Mouse (Mus musculus): ENCODE measurements around the gene Cryzl2.

Cryzl2 gene

DNA sequence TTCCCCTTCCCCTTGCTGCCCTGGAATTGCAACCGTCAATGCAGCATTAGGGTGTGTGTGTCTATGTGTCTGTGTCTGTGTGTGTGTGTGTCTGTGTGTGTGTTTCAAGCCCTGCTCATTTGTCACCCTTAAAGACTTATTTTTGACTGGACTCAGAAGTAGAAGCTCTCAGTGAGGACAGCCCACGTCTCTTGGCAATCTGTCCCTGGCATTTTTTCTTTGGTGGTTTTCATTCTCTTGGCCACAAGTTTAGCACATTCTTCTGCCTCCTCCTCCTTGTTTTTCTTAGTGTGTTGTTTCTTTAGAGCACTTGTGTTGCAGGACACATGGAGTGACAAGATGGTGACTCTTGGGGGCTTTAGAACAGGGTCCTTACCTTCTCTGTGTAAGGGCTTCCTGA lies 17.9 kb downstream of the Cryzl2 start:
- no peak for DNase-seq (ENCODE audit: low spot score)

DNA sequence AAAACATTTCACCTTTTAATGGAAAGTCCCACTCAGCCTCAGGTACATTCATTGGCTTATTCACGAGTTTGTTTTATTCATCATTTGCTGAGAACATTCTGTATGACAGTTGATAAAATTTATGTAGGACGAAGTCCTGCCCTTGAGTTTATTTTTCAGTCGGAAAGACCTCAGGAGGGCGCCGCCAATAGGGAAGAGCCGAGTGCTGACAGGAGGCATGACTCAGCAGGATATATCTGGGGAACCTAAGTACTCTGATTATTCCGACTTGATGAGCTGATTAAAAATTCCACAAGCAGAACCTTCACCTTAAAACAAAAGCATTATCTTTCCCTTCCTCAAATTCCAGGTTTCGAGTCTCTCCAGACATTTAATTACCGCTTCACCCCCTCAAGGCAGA lies 21.7 kb downstream of the Cryzl2 start:
- DNase-seq (ENCODE audit: low spot score), result no peak

DNA sequence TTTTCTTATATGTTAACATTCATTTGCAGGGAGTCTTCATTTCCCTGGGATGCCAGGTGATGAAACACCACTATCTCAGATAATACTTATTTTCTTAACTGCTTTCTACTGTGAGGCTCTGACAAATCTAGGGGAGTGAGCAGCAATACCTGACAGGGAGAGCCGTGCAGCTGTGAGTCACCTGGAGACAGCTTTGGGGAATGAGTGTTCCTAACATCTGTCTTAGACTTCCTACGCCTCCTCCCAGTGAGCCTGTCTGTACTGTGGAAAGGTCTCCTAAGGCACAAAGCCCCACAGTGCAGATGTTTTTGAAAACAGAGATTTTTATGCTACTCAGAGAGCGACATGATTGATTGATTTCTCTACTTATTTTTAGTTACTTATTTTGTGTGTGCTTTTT lies 22.5 kb downstream of the Cryzl2 start:
- DNase-seq (ENCODE audit: low spot score), result no peak

DNA sequence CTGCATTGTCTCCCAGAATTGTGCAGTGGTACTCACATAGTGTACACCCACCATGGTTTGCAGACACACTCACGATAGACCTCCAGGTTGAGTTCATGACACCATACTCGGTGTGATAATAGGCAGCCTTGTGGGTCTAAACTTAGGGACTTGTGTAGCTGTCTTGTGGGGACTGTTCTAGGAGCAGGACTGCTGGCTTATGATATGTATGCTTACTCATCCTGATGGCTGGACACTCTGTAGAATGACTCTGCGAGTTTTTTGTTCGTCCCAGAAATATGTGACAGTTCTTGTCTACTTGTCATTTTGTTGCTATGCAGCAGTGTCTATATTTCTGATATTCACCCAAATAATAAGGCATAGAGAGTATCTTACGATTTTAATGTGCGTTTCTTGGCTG lies 23.3 kb downstream of the Cryzl2 start:
- DNase-seq (ENCODE audit: low spot score), result no peak

DNA sequence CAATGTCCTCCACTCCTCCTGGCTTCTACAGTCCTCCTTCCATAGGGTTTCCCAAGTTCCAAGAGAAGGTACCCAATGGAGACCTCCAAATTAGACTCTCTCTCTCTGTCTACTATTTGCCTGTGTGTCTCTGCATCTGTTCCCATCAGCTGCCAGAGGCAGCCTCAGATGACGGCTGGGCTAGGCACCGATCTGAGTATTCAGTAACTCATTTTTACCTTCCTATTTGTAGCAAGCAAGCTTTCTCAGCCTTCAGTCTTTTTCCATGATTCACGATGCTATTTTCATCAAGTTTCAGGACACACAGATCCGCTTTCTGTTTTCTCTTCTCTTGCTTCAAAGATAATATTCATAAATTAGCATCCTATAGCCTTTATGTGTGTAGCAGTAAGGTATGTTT lies 25.8 kb downstream of the Cryzl2 start:
- no peak for DNase-seq (ENCODE audit: low spot score)

DNA sequence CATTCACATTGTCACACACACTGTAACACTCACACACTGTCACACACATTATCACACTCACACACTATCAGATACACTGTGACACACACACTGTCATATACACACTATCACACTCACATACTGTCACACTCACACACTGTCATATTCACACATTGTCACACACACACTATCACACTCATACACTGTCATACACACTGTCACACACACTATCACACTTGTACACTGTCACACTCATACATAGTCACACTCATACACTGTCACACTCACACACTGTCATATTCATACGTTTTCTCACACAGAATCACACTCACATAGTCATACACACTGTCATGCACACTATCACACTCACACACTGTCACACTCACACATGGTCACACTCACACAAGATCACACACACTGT lies 42.3 kb downstream of the Cryzl2 start:
- no peak for DNase-seq (ENCODE audit: low spot score)

DNA sequence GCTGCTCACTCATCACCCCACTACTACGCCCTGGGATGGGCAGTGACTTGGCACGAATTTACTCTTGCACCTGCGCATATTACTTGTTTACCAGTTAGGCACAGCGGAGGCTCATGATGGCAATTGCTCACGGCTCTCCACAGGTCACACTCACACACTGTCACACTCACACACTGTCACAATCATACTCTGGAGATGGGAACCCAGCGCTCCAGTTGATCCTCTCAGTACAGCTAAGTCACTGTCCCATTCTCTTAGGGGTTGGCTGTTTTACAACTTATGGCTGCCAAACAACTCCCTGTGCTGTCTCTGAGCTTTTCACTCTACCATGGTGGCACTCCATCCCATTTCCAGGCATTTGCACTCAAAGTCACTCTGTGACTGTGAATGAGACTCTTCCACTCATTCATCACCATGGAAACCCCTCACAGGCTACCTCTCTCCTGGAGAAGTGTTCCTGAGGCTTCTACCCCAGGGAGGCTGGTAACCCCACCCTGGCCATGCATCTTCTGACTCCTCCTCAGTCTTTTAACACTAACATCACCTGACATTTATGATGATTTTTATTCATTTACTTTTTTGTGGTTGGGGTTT lies 43.1 kb downstream of the Cryzl2 start:
- no peak for DNase-seq (ENCODE audit: low spot score)

DNA sequence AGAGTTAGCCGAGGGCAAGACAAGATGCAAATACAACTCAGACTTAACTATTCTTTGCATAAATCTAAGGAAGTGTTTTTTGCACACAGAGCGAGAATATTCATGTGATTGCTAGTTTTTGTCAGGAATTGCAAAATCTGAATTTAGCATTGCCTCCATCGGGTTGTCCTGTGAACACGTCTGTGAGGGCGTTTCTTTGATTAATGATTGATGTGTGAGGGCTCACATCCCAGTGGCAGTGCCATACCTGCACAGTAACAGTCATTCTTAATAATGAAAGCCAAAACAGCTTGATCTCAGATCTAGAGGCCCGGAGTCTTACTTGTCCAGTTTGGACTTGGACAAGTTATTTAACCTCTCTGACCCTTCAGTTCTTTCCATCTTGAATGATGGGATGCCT lies 44.7 kb downstream of the Cryzl2 start:
- DNase-seq (ENCODE audit: low spot score), result no peak

DNA sequence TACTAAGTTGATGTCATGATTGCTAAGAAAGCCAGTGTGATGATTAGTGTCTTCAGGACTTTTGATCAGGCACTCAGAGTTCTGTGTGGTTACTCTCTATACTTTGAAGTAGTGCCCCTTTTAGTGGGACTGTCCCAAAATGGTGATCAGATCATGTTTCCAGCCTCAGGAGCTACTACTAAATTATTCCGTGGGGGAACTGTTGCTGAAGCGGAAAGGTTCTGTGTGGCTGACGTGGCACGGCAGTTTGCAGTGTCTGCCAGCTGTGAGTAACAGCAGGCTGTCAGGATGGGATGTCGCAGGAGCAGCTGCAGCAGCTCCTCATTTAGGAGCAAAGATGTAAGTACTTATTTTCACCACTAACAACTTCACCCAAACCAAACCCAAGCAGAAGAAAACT lies 48.1 kb downstream of the Cryzl2 start, which contains the start of gene Sec16b:
Sec16b (plus strand) TSS at position 207 of the 400 bp plus-strand sequence.
- no peak for DNase-seq (ENCODE audit: low spot score)

DNA sequence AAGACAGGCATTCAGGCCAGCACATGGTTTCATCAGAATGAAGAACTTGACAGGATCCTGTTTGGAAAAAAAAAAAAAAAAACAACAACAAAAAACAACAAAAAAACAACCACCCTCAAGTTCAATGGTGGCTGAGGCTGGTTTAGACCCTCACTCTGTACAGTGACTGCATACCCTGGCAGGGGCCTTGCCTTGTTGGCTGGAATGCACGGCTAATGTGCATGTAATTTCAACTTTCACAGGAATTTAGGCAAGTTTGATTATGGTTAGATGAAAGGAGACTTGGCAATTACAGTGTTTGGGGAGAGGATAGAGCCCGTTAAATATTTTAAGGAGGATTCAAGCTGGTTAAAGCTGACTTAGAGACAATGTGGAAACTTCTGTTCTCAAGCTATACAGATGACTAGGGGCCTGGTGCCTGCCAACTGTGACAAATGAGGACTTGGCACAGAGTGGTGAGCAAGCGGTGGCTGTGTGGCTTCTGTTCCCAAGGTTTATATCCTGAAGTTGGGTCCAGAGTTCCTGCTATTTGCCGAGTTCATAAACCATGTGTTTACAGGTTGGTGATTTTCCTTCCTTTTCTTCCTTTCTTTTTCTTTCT lies 48.7 kb downstream of the Cryzl2 start:
- DNase-seq (ENCODE audit: low spot score), result no peak

DNA sequence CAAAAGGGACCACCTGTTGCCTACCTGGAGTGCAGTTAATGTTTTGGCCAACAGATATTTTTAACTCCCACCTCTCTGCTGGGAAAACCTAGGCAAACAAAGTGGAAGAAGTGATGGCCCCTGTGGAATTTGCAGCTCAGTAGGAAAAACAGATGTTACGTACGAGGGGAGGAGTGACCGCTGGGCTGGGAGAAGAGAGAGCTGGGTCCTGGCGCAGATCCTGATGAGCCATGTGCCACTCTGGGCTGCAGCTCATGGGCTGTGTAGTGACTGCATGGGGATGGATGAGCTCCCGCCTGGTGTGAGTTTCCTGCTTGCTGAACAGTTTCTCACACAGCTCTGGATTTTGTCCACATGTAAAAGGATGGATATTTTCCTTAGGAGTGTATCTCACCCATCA lies 49.4 kb downstream of the Cryzl2 start:
- DNase-seq (ENCODE audit: low spot score), result no peak

DNA sequence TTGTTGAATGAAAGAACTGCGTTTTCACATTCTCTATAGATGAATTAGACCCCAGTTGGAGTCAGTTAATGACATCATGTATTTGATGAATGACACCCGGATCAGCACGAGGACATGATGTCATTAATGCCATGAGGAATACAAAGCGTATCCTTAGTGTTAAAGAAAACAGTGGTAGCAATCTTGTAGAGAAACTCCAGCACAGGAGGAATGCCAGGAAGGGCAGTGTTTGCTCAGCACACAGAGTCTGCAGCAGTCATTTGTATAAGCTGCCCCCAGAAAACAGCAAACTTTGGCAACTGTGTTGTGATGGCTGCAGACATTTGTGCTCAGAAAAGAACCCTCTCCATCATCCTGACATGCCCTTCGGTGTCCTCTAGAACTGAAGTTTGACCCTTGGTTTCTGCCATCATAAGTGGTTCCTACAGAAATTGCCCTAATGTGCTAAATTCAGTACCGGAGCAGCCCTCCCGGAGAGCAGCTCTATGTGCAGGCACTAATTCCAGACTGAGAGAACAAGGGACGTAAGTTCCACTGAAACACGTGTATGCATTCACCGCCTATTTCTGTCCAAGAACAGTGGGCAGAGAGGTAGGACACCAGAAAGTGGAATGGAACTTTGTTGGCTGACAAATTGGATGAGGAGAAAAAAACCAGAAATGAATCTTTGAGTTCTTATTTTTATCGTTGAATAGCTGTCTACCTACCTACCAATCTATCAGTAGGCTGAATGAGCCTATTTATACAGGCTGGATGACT lies 54.5 kb downstream of the Cryzl2 start:
- no peak for DNase-seq (ENCODE audit: low spot score)

DNA sequence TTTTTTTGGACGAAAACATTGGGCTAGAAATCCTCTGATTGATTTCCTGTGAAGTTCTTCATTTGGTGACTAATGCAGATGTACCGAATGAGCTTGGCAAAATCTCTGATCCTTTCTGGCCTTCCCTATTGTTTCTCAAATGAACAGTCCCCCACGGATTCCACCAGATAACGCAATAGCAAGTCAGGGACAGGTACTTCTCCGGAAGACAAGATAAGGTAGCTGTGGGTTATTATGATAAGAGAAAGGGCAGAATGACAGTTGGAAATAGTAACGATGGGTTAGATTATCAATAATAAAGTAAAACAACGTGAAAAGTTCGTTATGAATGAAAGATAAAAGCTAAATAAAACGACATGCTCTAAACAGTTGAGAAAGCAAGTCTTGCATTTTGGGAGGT lies 55.2 kb downstream of the Cryzl2 start:
- DNase-seq (ENCODE audit: low spot score), result no peak

DNA sequence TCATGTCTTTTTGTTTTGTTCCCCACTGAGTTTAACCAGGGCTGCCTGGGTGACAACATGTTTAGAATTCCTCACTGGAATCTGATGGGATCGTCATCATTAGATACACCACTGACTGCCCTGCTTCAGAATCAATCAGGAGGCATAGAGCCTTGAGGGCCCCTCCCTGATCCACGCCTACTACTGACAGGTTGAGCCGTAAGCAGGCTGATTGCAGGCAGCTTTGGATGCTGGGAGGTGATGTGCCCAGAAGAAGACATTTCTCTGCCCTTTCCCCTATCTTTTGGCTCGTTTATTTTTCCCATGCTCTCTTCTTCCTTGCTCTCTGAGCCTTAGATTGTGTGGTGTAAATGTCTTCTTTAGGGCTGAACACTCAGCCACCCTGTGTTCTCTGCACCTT lies 55.9 kb downstream of the Cryzl2 start:
- DNase-seq (ENCODE audit: low spot score), result no peak

DNA sequence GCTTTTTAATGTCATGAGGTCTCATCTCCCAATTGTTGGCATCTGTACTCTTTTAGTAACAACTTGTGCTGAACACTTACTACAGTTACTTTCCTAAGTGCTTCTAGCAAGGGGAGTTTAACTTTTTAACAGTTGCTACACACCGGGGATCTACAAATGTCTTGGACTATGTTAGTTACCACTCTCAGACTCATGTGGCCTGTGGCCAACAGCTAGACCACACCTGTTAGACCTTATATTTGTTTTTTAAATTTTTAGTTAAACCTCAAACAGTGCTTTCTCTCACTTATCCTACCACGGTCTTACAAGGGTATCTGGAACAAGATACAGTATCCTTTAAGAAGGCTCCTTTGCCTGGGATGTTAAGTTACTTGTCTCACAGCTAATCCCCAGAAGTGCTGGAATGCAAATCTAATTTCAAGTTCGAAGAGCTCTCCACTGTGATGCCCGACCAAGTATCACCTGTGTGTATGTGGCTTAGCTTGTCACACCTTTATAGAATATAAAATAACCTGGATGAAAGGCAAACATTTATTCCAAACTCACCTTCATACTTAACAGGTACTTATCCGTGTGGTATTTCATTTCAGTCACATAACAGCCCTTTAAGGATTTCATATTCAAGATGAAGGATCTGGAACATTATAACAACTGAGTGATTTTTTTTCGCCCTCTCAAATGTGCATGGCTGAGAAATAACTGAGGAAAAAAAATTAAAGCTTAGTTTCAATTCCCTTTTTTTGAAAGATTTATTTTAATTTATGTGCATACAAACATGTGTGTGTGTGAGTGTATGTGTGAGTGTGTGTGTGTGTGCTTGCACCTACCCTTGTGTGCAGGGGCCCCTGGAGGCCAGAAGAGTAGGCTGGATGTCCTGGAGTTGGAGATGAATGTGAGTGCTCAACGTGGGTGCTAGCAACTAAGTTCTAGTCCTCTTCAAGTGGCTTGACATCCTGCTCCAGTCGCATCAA lies 58.7 kb downstream of the Cryzl2 start:
- no peak for DNase-seq (ENCODE audit: low spot score)

DNA sequence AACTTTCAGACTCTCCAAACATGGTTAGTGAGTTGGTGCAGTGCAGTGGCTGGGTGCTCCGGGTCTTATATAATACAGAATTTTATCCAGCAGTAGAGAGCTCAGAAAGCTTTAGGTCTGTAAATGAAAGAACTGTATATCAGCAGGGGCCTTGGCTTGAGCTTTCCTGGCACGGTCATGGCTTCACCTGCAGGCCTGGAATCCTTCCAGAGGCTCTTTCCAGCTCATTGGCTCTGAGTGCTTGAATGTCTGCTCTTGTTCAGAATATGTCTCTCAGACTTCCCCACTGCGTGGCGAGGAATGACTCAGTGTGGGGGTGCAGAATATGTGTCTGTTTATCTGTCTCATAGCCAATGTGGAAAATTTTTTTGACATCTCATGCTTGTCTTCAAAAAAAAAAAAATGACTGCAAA lies 59.7 kb downstream of the Cryzl2 start:
- no peak for DNase-seq (ENCODE audit: low spot score)

DNA sequence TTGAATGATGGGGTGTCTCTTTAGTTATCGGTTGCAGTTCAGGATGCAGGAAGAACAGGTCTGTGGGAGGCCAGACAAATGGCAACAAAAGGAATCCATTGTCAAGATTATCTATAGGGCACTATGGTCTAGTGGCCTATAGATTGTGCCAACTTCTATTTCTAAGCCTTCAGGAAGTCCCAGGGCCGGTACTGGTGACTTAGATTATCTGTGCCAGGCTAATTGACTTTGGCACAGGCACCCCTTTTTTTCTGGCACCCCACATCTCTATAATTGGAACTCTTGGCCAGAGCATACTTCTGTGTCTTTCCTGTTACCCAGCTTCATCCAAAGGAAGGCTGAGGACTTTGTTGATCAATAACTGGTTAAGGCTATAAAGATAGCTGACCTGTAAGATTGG lies 61.0 kb downstream of the Cryzl2 start:
- no peak for DNase-seq (ENCODE audit: low spot score)

DNA sequence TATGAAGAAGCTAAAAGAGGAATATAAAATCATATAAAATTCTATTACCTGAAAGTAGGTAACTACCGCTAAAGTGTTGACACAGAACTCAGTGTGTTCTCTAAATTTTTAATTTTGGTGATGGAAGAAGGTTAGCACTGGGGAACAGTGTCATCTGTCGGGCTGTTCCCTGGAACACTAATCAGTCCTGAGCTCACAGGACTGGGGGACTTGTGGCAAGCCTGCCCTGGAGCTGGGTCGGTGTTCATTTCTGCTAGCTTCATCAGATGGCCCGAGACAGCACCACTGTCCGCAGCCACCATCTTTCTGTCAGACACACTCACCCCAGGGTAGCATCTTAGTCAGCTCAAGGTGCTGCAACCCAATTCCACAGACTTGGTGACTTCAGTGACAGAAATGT lies 63.9 kb downstream of the Cryzl2 start:
- no peak for DNase-seq (ENCODE audit: low spot score)

DNA sequence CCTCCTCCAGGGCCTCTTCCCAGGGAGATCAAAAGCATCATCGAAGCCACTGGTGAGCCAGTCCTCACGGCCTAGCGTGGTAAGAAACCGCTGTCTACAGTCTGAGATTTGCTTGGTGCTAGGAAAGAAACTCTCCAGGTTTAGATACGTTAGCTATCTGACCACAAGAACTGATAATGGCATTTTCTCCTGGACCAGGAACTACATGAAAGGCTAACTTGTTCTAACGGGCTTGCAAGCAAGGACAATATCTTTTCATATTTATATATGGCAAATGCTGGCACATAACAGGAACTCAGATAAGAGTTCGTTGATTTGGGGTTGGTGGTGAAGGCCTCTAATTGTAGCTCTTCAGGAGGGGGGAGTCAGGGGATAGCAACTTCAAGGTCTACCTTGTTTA lies 66.4 kb downstream of the Cryzl2 start:
- no peak for DNase-seq (ENCODE audit: low spot score)

DNA sequence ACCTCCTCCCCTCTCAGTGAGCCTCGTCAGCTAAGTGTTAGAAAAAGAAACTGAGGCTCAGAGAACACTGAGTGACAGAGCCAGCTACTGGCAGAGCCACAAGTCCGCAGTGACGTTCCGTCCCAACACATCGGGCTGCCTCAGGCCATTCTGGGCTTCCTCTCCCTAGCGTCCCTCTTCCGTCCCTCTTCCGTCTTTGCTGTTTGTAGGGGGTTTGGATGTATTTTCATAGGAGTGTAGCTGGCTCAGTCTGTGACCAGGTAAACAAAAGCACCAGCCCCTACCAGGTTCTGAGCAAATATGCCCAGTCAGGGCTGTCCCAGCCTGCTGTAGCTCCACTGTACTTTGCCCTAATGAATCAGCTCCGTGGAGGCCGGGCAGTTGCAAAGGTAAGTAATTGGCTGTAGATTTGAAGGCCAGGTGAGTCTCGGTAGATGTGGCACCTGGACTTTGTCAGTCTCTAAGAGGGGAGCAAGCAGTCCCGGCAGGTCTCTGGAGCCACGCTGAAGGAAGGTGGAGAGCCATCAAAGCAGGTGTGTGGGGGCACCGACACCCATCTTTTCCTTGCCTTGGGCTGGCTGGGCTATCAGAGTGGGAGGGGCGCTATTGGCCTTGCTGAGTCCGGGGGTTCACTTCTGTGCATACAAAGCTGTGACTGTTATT lies 67.4 kb downstream of the Cryzl2 start:
- DNase-seq (ENCODE audit: low spot score), result peak; percentile 80

DNA sequence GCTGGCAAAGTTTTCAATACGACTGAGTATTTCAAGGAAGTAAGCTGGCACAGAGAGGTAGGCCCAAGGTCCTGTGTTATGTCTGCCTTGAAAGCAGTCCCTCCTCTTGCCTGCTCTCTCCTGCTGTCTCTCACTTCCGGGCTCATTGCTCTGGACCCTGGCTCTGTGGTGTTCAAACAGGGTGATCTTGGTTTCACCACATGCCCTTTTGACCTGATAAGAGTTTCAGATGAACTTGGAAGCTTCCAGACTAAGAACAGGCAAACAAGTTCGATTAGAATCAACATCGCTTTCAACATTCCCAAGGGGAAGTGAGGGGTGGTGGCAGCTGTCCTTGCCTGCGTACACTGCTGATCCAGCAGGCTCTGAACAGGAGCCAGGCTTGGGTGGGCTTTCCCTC lies 68.2 kb downstream of the Cryzl2 start:
- peak; percentile 83 for DNase-seq (ENCODE audit: low spot score)
